Mouse (Mus musculus) cerebellum, postnatal 36 days (tissue): Measurements from ENCODE around the gene Polr3g.
"Not testable (repeated sequence)": the region's sequence is repeated elsewhere in the genome, so short reads cannot be mapped to it uniquely, and the experiment has no call there.

Source experiments
- DNase-seq, 2 experiments: peaks; one replicate each; pipeline ENCODE4 v3.0.0; 2021 to 2022; ENCODE audit warnings: mixed read lengths in 2 of 2

Polr3g gene

GRCm38 (mm10) chr13:81710775-81711545 lies at the start of gene Polr3g, which contains the start of gene Mblac2:
TSS of gene Polr3g (minus strand) at chr13:81711013.
TSS of gene Mblac2 (plus strand) at chr13:81711341.
- peak; percentile 96 for DNase-seq

GRCm38 (mm10) chr13:81760379-81760778 lies 49.6 kb upstream of the Polr3g start:
- peak; percentile 29 to 48 for DNase-seq

- DNase-seq: no peak
These were observed 46.3 kb upstream of the Polr3g start for GRCm38 (mm10) chr13:81757058-81757660.

GRCm38 (mm10) chr13:81755324-81755723 lies 44.5 kb upstream of the Polr3g start:
- DNase-seq: no peak

GRCm38 (mm10) chr13:81754878-81755277 lies 44.1 kb upstream of the Polr3g start:
- DNase-seq: no peak

GRCm38 (mm10) chr13:81744092-81744396 lies 33.2 kb upstream of the Polr3g start:
- no peak for DNase-seq

GRCm38 (mm10) chr13:81743391-81744091 lies 32.7 kb upstream of the Polr3g start:
- DNase-seq: no peak

GRCm38 (mm10) chr13:81740898-81741297 lies 30.1 kb upstream of the Polr3g start:
- DNase-seq: no peak

- DNase-seq: no peak
These were observed 25.8 kb upstream of the Polr3g start for GRCm38 (mm10) chr13:81736606-81737005.

- no peak for DNase-seq
These were observed 19.5 kb upstream of the Polr3g start for GRCm38 (mm10) chr13:81730362-81730761.

GRCm38 (mm10) chr13:81729102-81729501 lies 18.3 kb upstream of the Polr3g start:
- DNase-seq: no peak

GRCm38 (mm10) chr13:81728141-81728540 lies 17.3 kb upstream of the Polr3g start:
- DNase-seq: not testable (repeated sequence)

- DNase-seq: no peak
These were observed 3.1 kb upstream of the Polr3g start for GRCm38 (mm10) chr13:81713896-81714295.

GRCm38 (mm10) chr13:81711546-81712371 lies 946 bp upstream of the Polr3g start:
- DNase-seq: no peak

GRCm38 (mm10) chr13:81710266-81710665 lies 547 bp downstream of the Polr3g start:
- no peak for DNase-seq

- no peak for DNase-seq
These were observed 1.0 kb downstream of the Polr3g start for GRCm38 (mm10) chr13:81709805-81710204.

GRCm38 (mm10) chr13:81706311-81706710 lies 4.5 kb downstream of the Polr3g start:
- DNase-seq: no peak

GRCm38 (mm10) chr13:81703621-81704020 lies 7.2 kb downstream of the Polr3g start:
- no peak for DNase-seq

- no peak for DNase-seq
These were observed 7.7 kb downstream of the Polr3g start for GRCm38 (mm10) chr13:81703148-81703547.

- DNase-seq: no peak
These were observed 16.4 kb downstream of the Polr3g start for GRCm38 (mm10) chr13:81694446-81694845.

- DNase-seq: no peak
These were observed 19.2 kb downstream of the Polr3g start for GRCm38 (mm10) chr13:81691606-81692005.

- DNase-seq: no peak
These were observed 20.3 kb downstream of the Polr3g start for GRCm38 (mm10) chr13:81690477-81690876.

GRCm38 (mm10) chr13:81689587-81689986 lies 21.2 kb downstream of the Polr3g start:
- no peak for DNase-seq
